Mouse (Mus musculus): ENCODE measurements around the gene Olfr457.
"Not testable (repeated sequence)": the region's sequence is repeated elsewhere in the genome, so short reads cannot be mapped to it uniquely, and the experiment has no call there.

Gene Olfr457

DNA sequence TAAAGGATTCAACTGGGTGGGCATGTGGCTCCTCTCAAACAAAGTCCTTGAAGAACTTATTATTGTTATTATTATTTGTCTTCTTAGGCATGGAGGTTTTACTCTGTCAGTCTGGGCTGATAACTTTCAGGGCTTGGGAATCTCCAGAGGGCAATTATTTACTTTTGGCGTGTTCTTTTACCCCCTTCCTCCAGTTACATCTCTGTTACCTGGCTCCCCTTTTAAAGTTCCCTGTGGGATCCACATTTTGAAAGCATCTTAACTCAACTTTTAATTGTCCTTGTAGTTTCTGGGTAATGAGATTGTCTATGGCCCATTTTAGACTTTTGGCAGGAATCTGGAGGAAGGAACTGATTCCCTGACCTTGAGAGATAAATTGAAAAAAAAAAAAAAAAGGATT lies at the start of gene Olfr457:
Olfr457 (minus strand) TSS at position 101 of the 400 bp plus-strand sequence.
- Histone ChIP-seq H3K27me3 (ENCODE audit: insufficient read depth, low read length) (no peaks in the 10 kb centered on the region), H3K9me3 (ENCODE audit: low read length) (0 out of 2 replicates have a peak, but pooled peaks cover 8% of the 10 kb centered on the region), H3K4me1 (replicated peaks; ENCODE audit: low read depth, low read length) (no peaks in the 10 kb centered on the region), H3K4me3 (replicated peaks; ENCODE audit: low read length) (no peak within 1 kb of the TSS), H3K36me3 (ENCODE audit: insufficient read depth, low read length) (no peaks in the 10 kb centered on the region)
- TF ChIP-seq POU5F1 (IDR thresholded peaks at IDR 0.05; ENCODE audit: borderline replicate concordance, low read length): no peak
- no peak for TF ChIP-seq NANOG (IDR thresholded peaks at IDR 0.05; ENCODE audit: borderline replicate concordance, low read length)
- no peak for TF ChIP-seq CTCF (conservative IDR thresholded peaks at IDR 0.05; ENCODE audit: low read length)

DNA sequence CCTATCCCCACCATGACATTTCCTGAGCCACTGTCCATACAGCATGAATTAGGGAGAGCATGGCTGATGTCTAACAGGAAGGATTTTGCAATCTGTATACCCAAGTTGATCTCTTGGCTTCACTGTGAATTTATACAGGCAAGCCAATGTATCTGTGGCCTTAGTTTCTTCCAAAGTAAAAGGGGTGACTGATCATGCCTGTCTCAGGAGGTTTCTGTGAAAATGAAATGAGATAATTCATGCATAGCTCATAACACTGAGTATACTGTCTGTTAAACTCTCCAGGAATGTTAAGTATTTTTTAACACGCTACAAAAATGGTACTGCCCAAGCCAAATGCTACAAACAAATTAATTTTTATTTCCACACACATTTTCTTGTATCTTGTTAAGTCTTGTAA lies 37.3 kb upstream of the Olfr457 start:
- Histone ChIP-seq H3K27me3 (ENCODE audit: insufficient read depth, low read length) (no peaks in the 10 kb centered on the region), H3K4me1 (replicated peaks; ENCODE audit: low read depth, low read length) (no peaks in the 10 kb centered on the region), H3K4me3 (replicated peaks; ENCODE audit: low read length) (no peak overlapping the region), H3K36me3 (ENCODE audit: insufficient read depth, low read length) (no peaks in the 10 kb centered on the region), H3K9me3 (ENCODE audit: low read length) (no peaks in the 10 kb centered on the region)
- TF ChIP-seq CTCF (conservative IDR thresholded peaks at IDR 0.05; ENCODE audit: low read length) (no peak), POU5F1 (IDR thresholded peaks at IDR 0.05; ENCODE audit: borderline replicate concordance, low read length) (no peak), NANOG (IDR thresholded peaks at IDR 0.05; ENCODE audit: borderline replicate concordance, low read length) (no peak)

DNA sequence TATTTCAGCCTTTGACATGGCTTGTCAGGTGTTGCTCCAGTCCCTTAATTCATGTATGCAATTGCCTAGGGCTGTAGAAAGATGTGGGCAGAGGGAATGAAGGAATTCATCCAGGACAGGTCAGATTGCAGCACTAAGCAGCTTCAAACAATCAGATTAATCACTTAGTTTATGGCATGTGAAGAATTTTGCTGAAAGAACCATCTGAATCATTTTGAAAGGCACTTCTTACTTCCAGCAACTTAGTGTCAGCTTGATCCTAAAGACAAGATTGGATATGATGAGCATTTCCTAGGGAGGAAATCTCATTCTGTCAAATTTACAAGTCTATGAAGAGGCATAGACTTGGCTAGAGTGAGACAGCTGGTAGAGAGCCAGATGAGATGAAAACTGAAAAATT lies 33.2 kb upstream of the Olfr457 start:
- no peaks in the 10 kb centered on the region for H3K9me3 ChIP-seq (ENCODE audit: low read length)
- no peaks in the 10 kb centered on the region for H3K27me3 ChIP-seq (ENCODE audit: insufficient read depth, low read length)
- TF ChIP-seq NANOG (IDR thresholded peaks at IDR 0.05; ENCODE audit: borderline replicate concordance, low read length): no peak
- TF ChIP-seq POU5F1 (IDR thresholded peaks at IDR 0.05; ENCODE audit: borderline replicate concordance, low read length): no peak
- no peak for TF ChIP-seq CTCF (conservative IDR thresholded peaks at IDR 0.05; ENCODE audit: low read length)
- no peaks in the 10 kb centered on the region for H3K36me3 ChIP-seq (ENCODE audit: insufficient read depth, low read length)
- no peaks in the 10 kb centered on the region for H3K4me1 ChIP-seq (replicated peaks; ENCODE audit: low read depth, low read length)
- H3K4me3 ChIP-seq (replicated peaks; ENCODE audit: low read length): no peak overlapping the region

DNA sequence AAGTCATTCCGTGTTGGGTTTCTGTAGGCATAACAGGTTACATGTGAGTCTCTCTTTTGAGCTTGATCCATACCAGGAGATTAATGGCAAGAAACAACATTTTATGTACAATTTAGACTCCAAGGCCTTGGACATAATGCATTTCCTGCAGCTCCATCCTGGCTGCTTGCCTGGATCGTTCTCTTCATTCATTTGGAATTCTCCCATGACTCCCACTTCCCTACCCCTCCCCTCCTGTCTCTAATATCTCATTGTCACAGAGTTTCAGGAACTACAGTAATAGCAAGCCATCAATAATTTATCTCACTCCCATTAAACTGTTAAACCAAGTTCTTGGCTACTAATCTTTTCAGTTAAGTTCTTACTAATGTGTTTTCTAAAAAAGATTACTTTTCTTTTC lies 27.3 kb upstream of the Olfr457 start:
- Histone ChIP-seq H3K4me3 (replicated peaks; ENCODE audit: low read length) (no peak overlapping the region), H3K36me3 (ENCODE audit: insufficient read depth, low read length) (no peaks in the 10 kb centered on the region), H3K27me3 (ENCODE audit: insufficient read depth, low read length) (no peaks in the 10 kb centered on the region), H3K4me1 (replicated peaks; ENCODE audit: low read depth, low read length) (no peaks in the 10 kb centered on the region), H3K9me3 (ENCODE audit: low read length) (no peaks in the 10 kb centered on the region)
- TF ChIP-seq CTCF (conservative IDR thresholded peaks at IDR 0.05; ENCODE audit: low read length) (no peak), NANOG (IDR thresholded peaks at IDR 0.05; ENCODE audit: borderline replicate concordance, low read length) (no peak), POU5F1 (IDR thresholded peaks at IDR 0.05; ENCODE audit: borderline replicate concordance, low read length) (no peak)

DNA sequence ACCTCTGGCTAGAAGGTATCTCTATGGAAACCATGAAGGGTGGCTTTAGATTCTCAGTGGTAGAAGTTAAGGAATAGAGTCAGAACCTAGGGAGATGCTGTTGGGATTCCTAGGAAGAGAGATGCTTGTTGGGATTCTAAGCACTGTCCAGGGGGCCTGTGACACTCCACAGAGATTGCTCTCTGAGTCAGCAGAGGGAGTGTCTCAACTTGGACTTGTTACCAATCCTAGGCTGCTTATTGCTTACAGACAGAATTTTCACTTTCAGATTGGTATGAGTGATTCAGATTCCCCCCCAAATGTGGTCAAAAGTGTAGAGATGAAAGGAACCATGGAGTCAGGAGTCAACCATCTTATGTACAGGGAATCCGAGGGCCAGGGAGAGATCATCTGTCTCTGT lies 13.6 kb upstream of the Olfr457 start:
- H3K4me1 ChIP-seq (replicated peaks; ENCODE audit: low read depth, low read length): no peaks in the 10 kb centered on the region
- no peak overlapping the region for H3K4me3 ChIP-seq (replicated peaks; ENCODE audit: low read length)
- no peaks in the 10 kb centered on the region for H3K27me3 ChIP-seq (ENCODE audit: insufficient read depth, low read length)
- no peaks in the 10 kb centered on the region for H3K9me3 ChIP-seq (ENCODE audit: low read length)
- H3K36me3 ChIP-seq (ENCODE audit: insufficient read depth, low read length): no peaks in the 10 kb centered on the region
- TF ChIP-seq NANOG (IDR thresholded peaks at IDR 0.05; ENCODE audit: borderline replicate concordance, low read length) (no peak), CTCF (conservative IDR thresholded peaks at IDR 0.05; ENCODE audit: low read length) (no peak), POU5F1 (IDR thresholded peaks at IDR 0.05; ENCODE audit: borderline replicate concordance, low read length) (no peak)

DNA sequence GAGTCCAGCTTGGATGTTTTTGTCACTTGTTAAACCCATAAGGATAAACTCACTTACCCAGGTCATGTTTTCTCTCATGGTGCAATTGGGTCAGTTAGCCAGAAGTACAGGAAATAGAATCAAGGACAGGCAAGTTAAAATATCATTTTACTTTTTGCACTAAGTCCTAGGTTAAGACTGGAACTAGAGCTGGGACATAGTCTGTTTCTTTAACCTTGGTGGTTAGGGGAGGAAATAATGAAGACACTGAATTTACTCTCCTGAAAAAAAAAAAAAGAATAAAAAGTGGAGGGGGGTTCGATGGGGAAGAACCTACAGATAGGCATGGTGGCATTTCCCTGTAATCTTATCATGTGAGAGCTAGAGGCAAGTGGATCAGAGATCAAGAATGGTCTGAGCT lies 11.0 kb upstream of the Olfr457 start, which contains the start of gene Olfr456:
Olfr456 (minus strand) TSS at position 101 of the 400 bp plus-strand sequence.
- H3K36me3 ChIP-seq (ENCODE audit: insufficient read depth, low read length): no peaks in the 10 kb centered on the region
- H3K4me3 ChIP-seq (replicated peaks; ENCODE audit: low read length): no peak within 1 kb of the TSS
- no peaks in the 10 kb centered on the region for H3K4me1 ChIP-seq (replicated peaks; ENCODE audit: low read depth, low read length)
- H3K27me3 ChIP-seq (ENCODE audit: insufficient read depth, low read length): no peaks in the 10 kb centered on the region
- H3K9me3 ChIP-seq (ENCODE audit: low read length): no peaks in the 10 kb centered on the region
- TF ChIP-seq NANOG (IDR thresholded peaks at IDR 0.05; ENCODE audit: borderline replicate concordance, low read length) (no peak), CTCF (conservative IDR thresholded peaks at IDR 0.05; ENCODE audit: low read length) (no peak), POU5F1 (IDR thresholded peaks at IDR 0.05; ENCODE audit: borderline replicate concordance, low read length) (no peak)

DNA sequence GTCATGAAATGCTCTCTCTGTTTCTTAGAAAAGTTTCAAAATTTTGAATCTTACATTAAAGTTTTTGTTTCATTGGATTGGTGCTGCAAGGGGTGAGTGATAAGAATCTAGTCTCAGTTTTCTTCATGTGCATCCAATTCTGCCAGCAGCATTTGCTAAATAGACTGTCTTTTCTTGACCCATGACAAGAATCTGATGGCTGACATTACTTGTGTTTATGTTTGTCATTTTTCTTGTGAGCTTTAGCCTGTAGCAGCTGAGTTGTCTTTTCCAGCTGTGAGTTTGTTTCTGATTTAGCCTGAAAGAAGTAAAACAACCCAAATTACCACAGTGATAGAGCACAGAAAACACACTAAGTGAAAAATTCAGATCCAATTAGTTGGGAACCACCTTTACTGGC lies 8.5 kb upstream of the Olfr457 start:
- Histone ChIP-seq H3K4me3 (replicated peaks; ENCODE audit: low read length) (no peak overlapping the region), H3K4me1 (replicated peaks; ENCODE audit: low read depth, low read length) (no peaks in the 10 kb centered on the region), H3K9me3 (ENCODE audit: low read length) (peaks cover 5% of the 10 kb centered on the region; the same call in 1 of the 2 replicates), H3K27me3 (ENCODE audit: insufficient read depth, low read length) (no peaks in the 10 kb centered on the region), H3K36me3 (ENCODE audit: insufficient read depth, low read length) (no peaks in the 10 kb centered on the region)
- TF ChIP-seq POU5F1 (IDR thresholded peaks at IDR 0.05; ENCODE audit: borderline replicate concordance, low read length): no peak
- TF ChIP-seq CTCF (conservative IDR thresholded peaks at IDR 0.05; ENCODE audit: low read length): no peak
- TF ChIP-seq NANOG (IDR thresholded peaks at IDR 0.05; ENCODE audit: borderline replicate concordance, low read length): no peak

DNA sequence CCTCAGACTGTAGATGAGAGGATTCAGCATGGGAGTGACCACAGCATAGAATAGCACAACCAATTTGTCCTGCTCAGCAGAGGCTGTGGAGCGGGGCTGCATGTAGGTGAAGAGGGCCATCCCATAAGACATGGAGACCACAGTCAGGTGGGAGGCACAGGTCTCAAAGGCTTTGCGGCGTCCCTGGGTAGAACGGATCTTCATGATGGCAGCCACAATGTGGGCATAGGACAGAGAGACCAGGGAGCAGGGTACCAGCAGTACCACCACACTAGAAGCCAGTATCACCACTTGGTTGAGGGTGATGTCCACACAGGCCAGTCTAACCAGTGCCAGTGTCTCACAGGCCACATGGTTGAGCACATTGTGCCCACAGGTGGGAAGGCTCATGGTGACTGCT lies 4.8 kb downstream of the Olfr457 start:
- not testable (repeated sequence) for H3K27me3 ChIP-seq (ENCODE audit: insufficient read depth, low read length); H3K9me3 ChIP-seq (ENCODE audit: low read length); H3K36me3 ChIP-seq (ENCODE audit: insufficient read depth, low read length); H3K4me3 ChIP-seq (replicated peaks; ENCODE audit: low read length); H3K4me1 ChIP-seq (replicated peaks; ENCODE audit: low read depth, low read length)

GRCm38 (mm10) chr6:42470542-42470941 lies 5.6 kb downstream of the Olfr457 start:
- Histone ChIP-seq H3K27me3 (ENCODE audit: insufficient read depth, low read length) (no peaks in the 10 kb centered on the region), H3K4me1 (replicated peaks; ENCODE audit: low read depth, low read length) (no peaks in the 10 kb centered on the region), H3K36me3 (ENCODE audit: insufficient read depth, low read length) (no peaks in the 10 kb centered on the region), H3K9me3 (ENCODE audit: low read length) (0 out of 2 replicates have a peak, but pooled peaks cover 8% of the 10 kb centered on the region), H3K4me3 (replicated peaks; ENCODE audit: low read length) (no peak overlapping the region)
- TF ChIP-seq POU5F1 (IDR thresholded peaks at IDR 0.05; ENCODE audit: borderline replicate concordance, low read length): no peak
- no peak for TF ChIP-seq NANOG (IDR thresholded peaks at IDR 0.05; ENCODE audit: borderline replicate concordance, low read length)
- TF ChIP-seq CTCF (conservative IDR thresholded peaks at IDR 0.05; ENCODE audit: low read length): no peak
